In the genomic region with DNA sequence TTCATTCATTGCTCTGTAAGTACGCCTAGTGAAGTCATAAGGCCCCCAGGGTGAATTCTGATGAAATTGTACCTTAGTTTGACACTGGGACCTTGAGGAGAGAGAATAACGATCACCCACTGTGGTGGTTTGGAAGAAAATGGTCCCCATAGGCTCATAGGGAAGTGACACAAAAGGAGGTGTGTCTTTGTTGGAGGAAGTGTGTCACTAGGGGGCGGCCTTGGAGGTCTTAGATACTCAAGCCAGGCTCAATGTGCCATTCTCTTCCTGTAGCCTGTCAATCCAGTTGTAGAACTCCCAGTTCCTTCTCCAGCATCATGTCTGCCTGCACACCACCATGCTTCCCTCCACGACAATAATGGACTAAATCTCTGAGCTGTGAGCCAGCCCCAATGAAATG, we compare ENCODE assay signal across 15 mouse cellular contexts.
"Had no signal": no experiment of that assay in that cellular context is flagged by ENCODE, and none has a peak within 500 bp of the region (broad histone marks: within the 10 kb centered on the region; RNA-seq: fewer than 3 reads in every experiment).

No protein-coding gene starts in this region.

- H3K4me1 ChIP-seq: stomach, embryonic 15.5 days had no signal

- H3K9me3 ChIP-seq: neural tube, embryonic 15.5 days; stomach, embryonic 15.5 days had no signal

- H3K4me3 ChIP-seq: neural tube, embryonic 15.5 days; stomach, embryonic 15.5 days had no signal

- H3K27ac ChIP-seq: neural tube, embryonic 15.5 days; stomach, embryonic 15.5 days; stomach, postnatal 0 days had no signal

- H3K27me3 ChIP-seq: neural tube, embryonic 15.5 days; stomach, embryonic 15.5 days had no signal

- H3K36me3 ChIP-seq: neural tube, embryonic 15.5 days; stomach, embryonic 15.5 days had no signal

- DNase-seq: retina, postnatal 1 day; right cerebral cortex, adult 18-20 months; right cerebral cortex, postnatal 14 days; right cerebral cortex, postnatal 25 days; right cerebral cortex, postnatal 4 days; spleen, adult 18-20 months; thymus, adult 18-20 months; thymus, adult 2 months; thymus, postnatal 14 days; thymus, postnatal 25 days; thymus, postnatal 36 days; thymus, postnatal 4 days had no signal
